Mouse (Mus musculus): ENCODE results near the gene Sugct. TPM values are rescaled to one million over a fixed set of nuclear protein-coding genes. Genes with fewer than 3 reads are reported as not detected.

Sugct gene
- polyA plus RNA-seq, 1 experiment: not detected

DNA sequence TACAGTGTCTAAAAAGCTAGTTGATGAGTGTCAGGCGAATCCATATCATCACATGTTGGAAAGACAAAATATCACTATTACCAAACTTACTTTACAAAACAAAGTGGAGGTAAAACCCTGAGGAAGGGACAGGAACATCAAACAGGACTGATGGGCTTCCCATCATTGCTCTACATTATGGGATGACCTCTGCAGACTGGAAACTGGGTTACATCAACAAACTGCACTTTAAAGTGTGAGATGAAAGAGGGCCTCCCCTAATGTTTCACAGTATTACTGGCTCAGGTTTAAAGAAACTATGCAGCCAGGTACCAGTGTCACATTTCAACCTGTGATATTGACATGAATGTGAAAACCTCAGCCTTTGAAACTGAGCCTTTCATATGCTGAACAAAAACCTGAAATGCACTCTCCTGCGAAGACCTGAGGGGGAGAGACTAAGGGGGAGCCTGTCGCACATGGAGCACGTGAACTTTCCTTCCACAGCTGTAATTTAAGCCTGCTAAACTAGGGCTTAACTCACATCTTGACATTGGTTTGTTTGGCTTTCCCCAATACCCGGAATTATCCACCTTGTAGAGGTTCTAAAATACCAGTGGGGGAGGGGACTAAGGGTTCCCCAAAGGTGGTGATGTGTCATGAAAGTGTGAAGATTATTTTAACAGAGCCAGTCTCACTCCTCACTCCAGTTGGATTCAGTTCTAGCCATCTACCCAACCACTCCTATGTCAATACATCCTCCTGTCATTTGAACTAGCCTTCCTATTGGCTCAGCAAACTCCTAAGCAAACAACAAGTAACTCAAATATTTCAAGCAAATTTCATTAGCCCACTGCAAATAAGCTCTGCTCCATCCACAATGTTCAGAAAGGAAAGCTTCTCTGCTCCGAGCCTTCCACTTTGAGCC, 610.2 kb downstream of the Sugct start:
- no peak for TF ChIP-seq POLR2A (IDR thresholded peaks at IDR 0.05; ENCODE audit: borderline replicate concordance, control insufficient read depth, low read depth, low read length)
- TF ChIP-seq CTCF (IDR thresholded peaks at IDR 0.05; ENCODE audit: control insufficient read depth, insufficient read depth, low read length): no peak
- Histone ChIP-seq H3K4me3 (replicated peaks; ENCODE audit: control insufficient read depth, low read depth, low read length) (no peak overlapping the region), H3K27ac (ENCODE audit: control insufficient read depth, insufficient read depth, low read depth, low read length, poor library complexity) (no peak overlapping the region), H3K4me1 (ENCODE audit: control insufficient read depth, insufficient read depth, low read length) (no peaks in the 10 kb centered on the region)
- 68% methylated on average over 6 of the region's 6 CpGs for WGBS

DNA sequence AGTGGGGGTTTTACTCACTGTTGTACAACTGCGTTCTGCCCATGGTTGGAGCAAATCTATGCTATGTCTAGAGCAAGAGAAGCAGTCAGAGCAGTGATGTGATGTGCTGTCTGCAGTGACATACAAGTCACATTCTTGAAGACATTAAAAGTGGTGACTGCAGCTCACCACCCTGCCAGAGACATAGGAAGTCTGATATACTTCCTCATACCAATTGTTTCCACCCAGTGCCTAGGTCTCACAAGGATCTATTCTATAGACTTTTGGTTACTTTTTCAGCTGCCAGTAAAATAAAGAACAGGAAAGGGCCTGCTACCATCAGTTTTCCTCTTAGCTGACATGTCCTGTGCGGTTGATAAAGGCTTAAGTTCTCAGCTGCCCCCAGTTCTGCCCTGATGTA, 613.7 kb downstream of the Sugct start:
- 39% methylated on average over 2 of the region's 2 CpGs for WGBS
- H3K4me1 ChIP-seq (ENCODE audit: control insufficient read depth, insufficient read depth, low read length): no peaks in the 10 kb centered on the region
- TF ChIP-seq POLR2A (IDR thresholded peaks at IDR 0.05; ENCODE audit: borderline replicate concordance, control insufficient read depth, low read depth, low read length) (no peak), CTCF (IDR thresholded peaks at IDR 0.05; ENCODE audit: control insufficient read depth, insufficient read depth, low read length) (no peak)

DNA sequence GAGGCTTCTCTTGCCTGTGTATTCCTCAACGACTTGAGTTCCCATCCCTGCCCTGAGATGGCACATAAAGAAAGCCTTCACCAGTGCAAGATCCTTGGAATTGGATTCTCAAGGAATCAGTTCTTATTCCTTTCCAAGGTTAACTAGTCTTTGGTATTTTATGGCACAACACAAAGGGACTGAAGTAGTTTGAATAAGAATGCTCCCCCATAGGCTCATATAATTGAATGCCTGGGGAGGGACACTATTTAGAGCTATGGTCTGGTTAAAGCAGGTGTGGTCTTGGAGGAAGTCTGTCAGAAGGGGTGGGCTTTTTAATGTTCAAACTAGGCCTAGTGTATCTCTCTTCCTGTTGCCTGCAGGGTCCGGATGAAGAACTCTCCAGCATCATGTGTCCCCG, 629.8 kb downstream of the Sugct start:
- H3K4me3 ChIP-seq (replicated peaks; ENCODE audit: control insufficient read depth, low read depth, low read length): no peak overlapping the region
- 60% methylated on average over 3 of the region's 3 CpGs for WGBS
- no peak for TF ChIP-seq POLR2A (IDR thresholded peaks at IDR 0.05; ENCODE audit: borderline replicate concordance, control insufficient read depth, low read depth, low read length)
- TF ChIP-seq CTCF (IDR thresholded peaks at IDR 0.05; ENCODE audit: control insufficient read depth, insufficient read depth, low read length): no peak
- no peak overlapping the region for H3K27ac ChIP-seq (ENCODE audit: control insufficient read depth, insufficient read depth, low read depth, low read length, poor library complexity)
- no peaks in the 10 kb centered on the region for H3K4me1 ChIP-seq (ENCODE audit: control insufficient read depth, insufficient read depth, low read length)

More for the DNA sequence above, 613.7 kb downstream of the Sugct start:
- Histone ChIP-seq H3K4me3 (replicated peaks; ENCODE audit: control insufficient read depth, low read depth, low read length) (no peak overlapping the region), H3K27ac (ENCODE audit: control insufficient read depth, insufficient read depth, low read depth, low read length, poor library complexity) (no peak overlapping the region)

DNA sequence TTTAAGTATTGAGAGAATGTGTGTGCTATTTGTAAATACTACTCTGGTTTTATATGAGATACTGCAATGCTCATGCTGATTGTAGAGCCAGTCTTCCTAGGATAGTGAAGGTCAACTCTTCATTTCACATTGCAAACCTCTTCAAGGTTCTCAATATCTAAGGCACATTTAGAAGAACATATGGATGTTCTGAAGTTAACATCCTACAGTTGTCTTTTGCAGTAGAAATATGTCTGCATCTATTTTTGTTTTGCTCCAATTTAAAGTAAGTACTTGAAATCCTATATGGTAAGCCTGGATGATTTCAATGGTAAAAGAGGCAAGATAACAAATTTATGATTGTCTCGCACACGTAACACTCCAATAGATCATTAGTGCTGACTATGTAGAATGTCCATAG, 638.7 kb downstream of the Sugct start:
- no peak overlapping the region for H3K4me3 ChIP-seq (replicated peaks; ENCODE audit: control insufficient read depth, low read depth, low read length)
- H3K27ac ChIP-seq (ENCODE audit: control insufficient read depth, insufficient read depth, low read depth, low read length, poor library complexity): no peak overlapping the region
- WGBS: 88% methylated on average over 2 of the region's 2 CpGs
- H3K4me1 ChIP-seq (ENCODE audit: control insufficient read depth, insufficient read depth, low read length): no peaks in the 10 kb centered on the region
- TF ChIP-seq POLR2A (IDR thresholded peaks at IDR 0.05; ENCODE audit: borderline replicate concordance, control insufficient read depth, low read depth, low read length) (no peak), CTCF (IDR thresholded peaks at IDR 0.05; ENCODE audit: control insufficient read depth, insufficient read depth, low read length) (no peak)

DNA sequence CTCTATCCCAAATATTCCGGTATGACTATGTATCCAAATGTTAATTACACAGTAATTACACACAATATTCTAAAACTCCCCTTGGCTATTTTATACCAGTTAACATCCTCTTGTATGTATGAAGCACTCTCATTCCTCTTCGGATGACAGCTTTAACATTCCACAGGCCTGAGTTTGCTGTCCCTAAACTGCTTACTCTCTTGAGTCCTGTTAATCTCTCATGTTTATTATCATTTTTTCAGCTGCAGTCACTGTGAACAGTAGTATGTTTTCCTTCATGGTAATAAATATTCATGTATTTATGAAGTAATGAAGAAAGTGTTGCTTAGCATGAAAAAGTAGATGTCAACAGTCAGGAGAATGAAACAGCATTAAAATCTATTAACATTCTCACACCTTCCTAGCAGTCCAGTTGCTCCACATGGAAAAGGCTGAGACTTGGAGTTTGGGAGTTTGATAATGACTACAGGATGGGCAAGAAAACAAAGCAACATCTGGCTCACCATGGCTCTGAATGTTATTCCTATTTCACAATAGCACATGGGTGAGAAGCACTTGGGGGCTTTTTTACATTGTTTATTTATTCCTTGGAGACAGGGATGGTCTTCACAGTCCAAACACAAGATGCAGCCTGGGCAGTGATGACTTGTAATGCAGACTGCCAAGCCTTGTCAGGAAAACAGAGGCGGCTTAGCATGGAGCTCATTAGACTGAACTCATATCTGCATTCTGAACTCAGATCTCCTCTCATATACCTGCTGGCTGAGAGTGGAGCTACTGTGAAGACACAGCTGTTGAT, 651.7 kb downstream of the Sugct start:
- no peak overlapping the region for H3K27ac ChIP-seq (ENCODE audit: control insufficient read depth, insufficient read depth, low read depth, low read length, poor library complexity)
- H3K4me3 ChIP-seq (replicated peaks; ENCODE audit: control insufficient read depth, low read depth, low read length): no peak overlapping the region
- WGBS: 79% methylated on average over 3 of the region's 3 CpGs
- H3K4me1 ChIP-seq (ENCODE audit: control insufficient read depth, insufficient read depth, low read length): no peaks in the 10 kb centered on the region; the same call in 1 of the 2 replicates
- no peak for TF ChIP-seq CTCF (IDR thresholded peaks at IDR 0.05; ENCODE audit: control insufficient read depth, insufficient read depth, low read length)
- no peak for TF ChIP-seq POLR2A (IDR thresholded peaks at IDR 0.05; ENCODE audit: borderline replicate concordance, control insufficient read depth, low read depth, low read length)

DNA sequence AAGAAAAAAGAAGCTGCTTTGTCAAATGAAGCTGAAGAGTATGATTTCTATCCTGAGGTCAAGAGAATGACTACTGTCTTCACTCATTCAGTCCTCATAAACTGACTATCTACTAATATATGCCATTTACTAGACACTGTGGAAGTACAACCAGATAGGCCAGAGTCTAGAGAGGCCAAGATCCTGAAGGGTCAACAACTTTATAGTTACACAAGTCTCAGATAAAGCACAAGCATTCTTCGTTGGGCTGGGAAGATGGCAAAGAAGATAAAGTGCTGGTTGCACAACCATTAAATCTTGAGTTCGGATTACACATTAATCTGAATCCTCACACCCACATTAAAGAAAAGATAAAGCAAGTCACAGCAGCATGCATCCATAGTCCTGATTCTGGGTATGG, 653.0 kb downstream of the Sugct start:
- no peak overlapping the region for H3K27ac ChIP-seq (ENCODE audit: control insufficient read depth, insufficient read depth, low read depth, low read length, poor library complexity)
- no peaks in the 10 kb centered on the region; the same call in 1 of the 2 replicates for H3K4me1 ChIP-seq (ENCODE audit: control insufficient read depth, insufficient read depth, low read length)
- no peak for TF ChIP-seq CTCF (IDR thresholded peaks at IDR 0.05; ENCODE audit: control insufficient read depth, insufficient read depth, low read length)
- TF ChIP-seq POLR2A (IDR thresholded peaks at IDR 0.05; ENCODE audit: borderline replicate concordance, control insufficient read depth, low read depth, low read length): no peak
- no peak overlapping the region for H3K4me3 ChIP-seq (replicated peaks; ENCODE audit: control insufficient read depth, low read depth, low read length)
- WGBS: 54% methylated on average over 2 of the region's 2 CpGs

DNA sequence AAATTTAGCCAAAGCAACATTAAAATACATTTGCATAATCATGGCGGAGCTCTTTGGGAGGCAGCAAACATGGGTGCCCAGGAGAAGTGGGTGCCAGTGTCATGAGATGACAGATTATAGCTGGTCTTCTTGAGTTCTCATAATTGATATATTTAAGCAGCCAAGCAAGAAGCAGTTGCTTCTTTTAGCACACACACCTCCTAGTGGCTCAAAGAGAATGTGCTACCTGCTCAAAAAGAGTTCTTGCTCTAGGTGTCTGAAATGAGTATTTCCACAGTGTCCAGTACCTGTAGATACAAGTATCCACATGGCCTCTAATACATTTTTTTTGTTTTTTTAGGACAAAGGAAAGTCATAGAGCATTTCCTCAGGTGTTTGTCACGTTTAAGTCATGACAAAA, 655.6 kb downstream of the Sugct start:
- WGBS: 69% methylated on average over 2 of the region's 2 CpGs
- no peak overlapping the region for H3K27ac ChIP-seq (ENCODE audit: control insufficient read depth, insufficient read depth, low read depth, low read length, poor library complexity)
- TF ChIP-seq POLR2A (IDR thresholded peaks at IDR 0.05; ENCODE audit: borderline replicate concordance, control insufficient read depth, low read depth, low read length) (no peak), CTCF (IDR thresholded peaks at IDR 0.05; ENCODE audit: control insufficient read depth, insufficient read depth, low read length) (no peak)
- H3K4me1 ChIP-seq (ENCODE audit: control insufficient read depth, insufficient read depth, low read length): no peaks in the 10 kb centered on the region; the same call in 1 of the 2 replicates
- H3K4me3 ChIP-seq (replicated peaks; ENCODE audit: control insufficient read depth, low read depth, low read length): no peak overlapping the region

DNA sequence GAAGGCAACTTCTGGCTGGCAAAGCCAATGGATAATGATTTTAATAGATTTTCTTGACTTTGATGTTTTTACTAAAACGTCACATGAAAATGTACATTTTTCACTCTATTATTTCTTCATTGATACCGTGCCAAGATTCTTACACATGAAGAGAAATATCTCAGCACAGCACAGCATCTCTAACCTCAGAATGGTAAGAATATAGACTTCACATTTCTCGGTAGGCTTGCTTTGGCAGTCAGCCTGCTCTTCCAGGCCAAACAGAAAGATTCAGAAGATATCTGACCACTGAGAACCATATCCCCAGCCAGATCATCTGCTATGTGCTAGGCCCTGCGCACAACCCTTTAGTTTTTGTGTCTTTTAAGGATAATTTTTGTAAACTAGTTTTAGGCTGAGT, 657.0 kb downstream of the Sugct start:
- 71% methylated on average over 4 of the region's 4 CpGs for WGBS

More for the DNA sequence above, 657.0 kb downstream of the Sugct start:
- H3K4me3 ChIP-seq (replicated peaks; ENCODE audit: control insufficient read depth, low read depth, low read length): no peak overlapping the region
- H3K4me1 ChIP-seq (ENCODE audit: control insufficient read depth, insufficient read depth, low read length): no peaks in the 10 kb centered on the region
- H3K27ac ChIP-seq (ENCODE audit: control insufficient read depth, insufficient read depth, low read depth, low read length, poor library complexity): no peak overlapping the region
- TF ChIP-seq POLR2A (IDR thresholded peaks at IDR 0.05; ENCODE audit: borderline replicate concordance, control insufficient read depth, low read depth, low read length) (no peak), CTCF (IDR thresholded peaks at IDR 0.05; ENCODE audit: control insufficient read depth, insufficient read depth, low read length) (no peak)
